Mouse (Mus musculus) embryonic fibroblast, embryonic 13.5 days (primary cell): Measurements from ENCODE around the gene Rab40c.

Experiments
- CTCF ChIP-seq: IDR thresholded peaks from 2 replicates; pipeline ENCODE4 v1.5.1; 2011; ENCODE audit warnings: mild to moderate bottlenecking, control low read depth, low read length, moderate library complexity, borderline replicate concordance; ENCODE audit not compliant: insufficient read depth
- POLR2A ChIP-seq: IDR thresholded peaks from 2 replicates; pipeline ENCODE4 v1.6.1; 2011; ENCODE audit warnings: low read depth, mild to moderate bottlenecking, control low read depth, low read length, moderate library complexity

- TF ChIP-seq CTCF (no peak), POLR2A (no peak)
Measured at GRCm38 (mm10) chr17:25961566-25961965, 42.0 kb upstream of the Rab40c start.
